Mouse (Mus musculus) splenic B cell, adult 2 months (primary cell): ENCODE results near the gene Ap2s1.
A peak's percentile ranks its signal among the peaks of the same experiment; 100 is the strongest.
"Not testable (repeated sequence)": the region's sequence is repeated elsewhere in the genome, so short reads cannot be mapped to it uniquely, and the experiment has no call there.

Experiments used
- DNase-seq: peaks from one replicate; pipeline ENCODE4 v3.0.0-alpha.2; 2011; ENCODE audit warnings: low read depth, low spot score
- H3K27me3 ChIP-seq: 2 replicates; pipeline ENCODE4 v1.6.1; 2012; ENCODE audit warnings: mild to moderate bottlenecking, low read length, moderate library complexity, mixed read lengths; ENCODE audit not compliant: control insufficient read depth, poor library complexity, insufficient read depth, severe bottlenecking
- H3K36me3 ChIP-seq: 2 replicates; pipeline ENCODE4 v1.6.1; 2012; ENCODE audit warnings: mild to moderate bottlenecking, low read length, moderate library complexity, mixed read lengths; ENCODE audit not compliant: control insufficient read depth, poor library complexity, insufficient read depth, severe bottlenecking

Gene Ap2s1

GRCm38 (mm10) chr7:16738073-16738696 lies at the start of gene Ap2s1:
TSS of gene Ap2s1 (plus strand) at chr7:16738410.
- Histone ChIP-seq H3K27me3 (no peaks in the 10 kb centered on the region), H3K36me3 (no peaks in the 10 kb centered on the region)
- peak; percentile 96 for DNase-seq

- Histone ChIP-seq H3K27me3 (no peaks in the 10 kb centered on the region), H3K36me3 (no peaks in the 10 kb centered on the region)
- DNase-seq, result no peak
Observed at GRCm38 (mm10) chr7:16689196-16689595, 49.0 kb upstream of the Ap2s1 start.

- peak; percentile 65 for DNase-seq
- no peaks in the 10 kb centered on the region for H3K27me3 ChIP-seq
- H3K36me3 ChIP-seq, result no peaks in the 10 kb centered on the region
Observed at GRCm38 (mm10) chr7:16695025-16695424, 43.2 kb upstream of the Ap2s1 start.

GRCm38 (mm10) chr7:16699042-16699441 lies 39.2 kb upstream of the Ap2s1 start:
- peak; percentile 70 for DNase-seq
- H3K27me3 ChIP-seq, result no peaks in the 10 kb centered on the region
- no peaks in the 10 kb centered on the region for H3K36me3 ChIP-seq

GRCm38 (mm10) chr7:16700583-16700982 lies 37.6 kb upstream of the Ap2s1 start:
- no peak for DNase-seq
- Histone ChIP-seq H3K27me3 (no peaks in the 10 kb centered on the region), H3K36me3 (no peaks in the 10 kb centered on the region)

- H3K27me3 ChIP-seq, result no peaks in the 10 kb centered on the region
- no peaks in the 10 kb centered on the region for H3K36me3 ChIP-seq
- no peak for DNase-seq
Observed at GRCm38 (mm10) chr7:16706385-16706784, 31.8 kb upstream of the Ap2s1 start.

- DNase-seq, result no peak
- H3K27me3 ChIP-seq, result no peaks in the 10 kb centered on the region
- H3K36me3 ChIP-seq, result no peaks in the 10 kb centered on the region
Observed at GRCm38 (mm10) chr7:16708244-16708643, 30.0 kb upstream of the Ap2s1 start.

- DNase-seq, result peak; percentile 44
- H3K36me3 ChIP-seq, result no peaks in the 10 kb centered on the region
- H3K27me3 ChIP-seq, result no peaks in the 10 kb centered on the region
Observed at GRCm38 (mm10) chr7:16710604-16711003, 27.6 kb upstream of the Ap2s1 start.

- no peak for DNase-seq
- Histone ChIP-seq H3K27me3 (no peaks in the 10 kb centered on the region), H3K36me3 (no peaks in the 10 kb centered on the region)
Observed at GRCm38 (mm10) chr7:16712633-16713415, 25.4 kb upstream of the Ap2s1 start.

GRCm38 (mm10) chr7:16716456-16717152 lies 21.6 kb upstream of the Ap2s1 start:
- not testable (repeated sequence) for DNase-seq, H3K27me3 ChIP-seq, H3K36me3 ChIP-seq

- Histone ChIP-seq H3K36me3 (no peaks in the 10 kb centered on the region), H3K27me3 (no peaks in the 10 kb centered on the region)
- no peak for DNase-seq
Observed at GRCm38 (mm10) chr7:16721629-16722028, 16.6 kb upstream of the Ap2s1 start, which contains the start of gene Ceacam9. TSS of gene Ceacam9 (plus strand) at chr7:16721929.

GRCm38 (mm10) chr7:16722490-16722889 lies 15.7 kb upstream of the Ap2s1 start:
- H3K27me3 ChIP-seq, H3K36me3 ChIP-seq, DNase-seq: not testable (repeated sequence)

GRCm38 (mm10) chr7:16728596-16729348 lies 9.4 kb upstream of the Ap2s1 start:
- DNase-seq, result peak; percentile 88
- Histone ChIP-seq H3K36me3 (no peaks in the 10 kb centered on the region), H3K27me3 (no peaks in the 10 kb centered on the region)

- DNase-seq, result peak; percentile 23
- H3K36me3 ChIP-seq, H3K27me3 ChIP-seq: not testable (repeated sequence)
Observed at GRCm38 (mm10) chr7:16729563-16729962, 8.6 kb upstream of the Ap2s1 start.
